Comparison of ENCODE assay signal across 13 mouse cellular contexts in the genomic region with DNA sequence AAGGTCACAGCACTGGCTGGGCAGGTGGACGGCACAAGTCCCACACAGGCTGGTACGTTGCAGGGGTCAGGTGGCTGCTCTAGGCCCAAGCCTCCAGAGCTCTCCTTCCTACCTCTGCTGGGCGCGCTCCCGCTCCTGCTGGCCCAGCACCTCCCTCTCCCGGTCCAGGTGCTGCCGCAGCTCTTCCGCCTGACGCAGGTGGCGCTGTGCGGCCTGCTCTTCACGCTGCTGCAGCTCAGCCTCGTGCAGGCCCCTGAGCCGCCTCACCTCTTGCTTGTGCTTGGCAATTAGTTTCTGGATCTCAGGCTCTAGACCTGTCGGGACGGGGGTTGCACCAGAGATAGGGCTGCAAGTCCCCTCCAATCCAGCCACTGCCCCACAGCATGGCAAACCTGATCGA. TPM values are rescaled to one million over a fixed set of nuclear protein-coding genes. Genes with fewer than 3 reads are reported as not detected.
DNase-seq lines count a peak whose midpoint lies in the region; ATAC-seq and TF ChIP-seq lines count a peak whose summit lies in the region.
"Had no signal": no experiment of that assay in that cellular context is flagged by ENCODE, and none has a peak within 500 bp of the region (broad histone marks: within the 10 kb centered on the region; RNA-seq: fewer than 3 reads in every experiment).

No protein-coding gene starts in this region.

- peaks cover 31% of the 10 kb centered on the region for H3K36me3 ChIP-seq in heart, postnatal 0 days (replicated peaks; ENCODE audit: control insufficient read depth, insufficient read depth, low read length)
- peaks cover 96% of the 10 kb centered on the region for H3K36me3 ChIP-seq in midbrain, embryonic 14.5 days (ENCODE audit: control insufficient read depth, insufficient read depth, low read length)
- H3K36me3 ChIP-seq in midbrain, embryonic 11.5 days (ENCODE audit: control insufficient read depth, insufficient read depth, low read length): peaks cover 16% of the 10 kb centered on the region
- H3K36me3 ChIP-seq in limb, embryonic 13.5 days: peaks cover 97% of the 10 kb centered on the region

- 0 out of 2 replicates have a peak, but pooled peaks have one; percentile 6 for ATAC-seq in heart, postnatal 0 days (ENCODE audit: insufficient read depth, low read depth)
- ATAC-seq in midbrain, embryonic 14.5 days (ENCODE audit: low FRiP score, low TSS enrichment): no peak
- ATAC-seq in midbrain, embryonic 11.5 days (ENCODE audit: low FRiP score): no peak
- no peak for ATAC-seq in limb, embryonic 13.5 days (ENCODE audit: low FRiP score, low read depth)

- H3K27ac ChIP-seq in heart, postnatal 0 days (ENCODE audit: low read depth): no peak overlapping the region
- H3K27ac ChIP-seq in midbrain, embryonic 14.5 days (replicated peaks; ENCODE audit: low read depth, low read length): no peak overlapping the region
- H3K27ac ChIP-seq in midbrain, embryonic 11.5 days (ENCODE audit: low read depth, low read length): no peak overlapping the region
- no peak overlapping the region for H3K27ac ChIP-seq in limb, embryonic 13.5 days

- H3K4me1 ChIP-seq in heart, postnatal 0 days (ENCODE audit: control insufficient read depth, insufficient read depth): no peaks in the 10 kb centered on the region
- no peaks in the 10 kb centered on the region for H3K4me1 ChIP-seq in midbrain, embryonic 14.5 days (ENCODE audit: control insufficient read depth, insufficient read depth, low read length)
- no peaks in the 10 kb centered on the region for H3K4me1 ChIP-seq in midbrain, embryonic 11.5 days (ENCODE audit: control insufficient read depth, insufficient read depth, low read length)
- H3K4me1 ChIP-seq in limb, embryonic 13.5 days: no peaks in the 10 kb centered on the region

- no peak for TF ChIP-seq CTCF in heart, postnatal 0 days (IDR thresholded peaks at IDR 0.05; ENCODE audit: low read depth)

- no peaks in the 10 kb centered on the region for H3K27me3 ChIP-seq in heart, postnatal 0 days (ENCODE audit: control insufficient read depth, insufficient read depth, low read length)
- H3K27me3 ChIP-seq in midbrain, embryonic 14.5 days (ENCODE audit: control insufficient read depth, insufficient read depth, low read length): no peaks in the 10 kb centered on the region
- no peaks in the 10 kb centered on the region for H3K27me3 ChIP-seq in midbrain, embryonic 11.5 days (ENCODE audit: control insufficient read depth, insufficient read depth, low read length)
- H3K27me3 ChIP-seq in limb, embryonic 13.5 days: no peaks in the 10 kb centered on the region

- H3K4me2 ChIP-seq in heart, postnatal 0 days (ENCODE audit: low read depth, low read length): no peak overlapping the region
- no peak overlapping the region for H3K4me2 ChIP-seq in midbrain, embryonic 14.5 days (ENCODE audit: low read length)
- H3K4me2 ChIP-seq in midbrain, embryonic 11.5 days: no peak overlapping the region
- H3K4me2 ChIP-seq in limb, embryonic 13.5 days (replicated peaks): no peak overlapping the region

- no peak for TF ChIP-seq EP300 in heart, postnatal 0 days (IDR thresholded peaks at IDR 0.05; ENCODE audit: low read depth)

- H3K4me3 ChIP-seq in heart, postnatal 0 days (ENCODE audit: low read depth, low read length): no peak overlapping the region
- H3K4me3 ChIP-seq in midbrain, embryonic 14.5 days (replicated peaks; ENCODE audit: low read depth, low read length): no peak overlapping the region
- no peak overlapping the region for H3K4me3 ChIP-seq in midbrain, embryonic 11.5 days (ENCODE audit: low read depth, low read length)
- no peak overlapping the region for H3K4me3 ChIP-seq in limb, embryonic 13.5 days
- H3K4me3 ChIP-seq: megakaryocyte, embryonic 14.5 days had no signal

- no peaks in the 10 kb centered on the region for H3K9me3 ChIP-seq in heart, postnatal 0 days (replicated peaks; ENCODE audit: control insufficient read depth, low read length)
- no peaks in the 10 kb centered on the region for H3K9me3 ChIP-seq in midbrain, embryonic 14.5 days (ENCODE audit: control insufficient read depth, low read length)
- H3K9me3 ChIP-seq in midbrain, embryonic 11.5 days (ENCODE audit: control insufficient read depth, low read length): no peaks in the 10 kb centered on the region
- no peaks in the 10 kb centered on the region for H3K9me3 ChIP-seq in limb, embryonic 13.5 days
- H3K9me3 ChIP-seq: megakaryocyte, embryonic 14.5 days had no signal

- WGBS in heart, postnatal 0 days: 78% methylated on average over 17 of the region's 17 CpGs
- WGBS in midbrain, embryonic 14.5 days: 51% methylated on average over 17 of the region's 17 CpGs
- 41% methylated on average over 17 of the region's 17 CpGs for WGBS in midbrain, embryonic 11.5 days
- WGBS in limb, embryonic 13.5 days: 61% methylated on average over 17 of the region's 17 CpGs

- H3K9ac ChIP-seq in heart, postnatal 0 days (replicated peaks; ENCODE audit: low read depth, low read length): no peak overlapping the region
- no peak overlapping the region for H3K9ac ChIP-seq in midbrain, embryonic 14.5 days (replicated peaks; ENCODE audit: low read length)
- H3K9ac ChIP-seq in midbrain, embryonic 11.5 days (ENCODE audit: low read length): no peak overlapping the region
- 0 out of 2 replicates have a peak overlapping the region, but pooled peaks have one; percentile 25 for H3K9ac ChIP-seq in limb, embryonic 13.5 days

- DNase-seq in adrenal gland, adult 2 months: peak; percentile 6
- DNase-seq in adrenal gland, postnatal 25 days: no peak
- no peak for DNase-seq in heart, postnatal 0 days (ENCODE audit: low spot score)
- DNase-seq in heart, postnatal 4 days: no peak
- DNase-seq in midbrain, embryonic 14.5 days: peak; percentile 39
- no peak for DNase-seq in midbrain, embryonic 11.5 days (ENCODE audit: low spot score, missing footprints)
- DNase-seq in urinary bladder, postnatal 25 days (ENCODE audit: low spot score): no peak
- DNase-seq: heart, adult 18-20 months; kidney, adult 9 months; retina, postnatal 1 day; thymus, adult 18-20 months had no signal

RNA-seq across cellular contexts. Expression of a gene that starts 18.8 kb away (rescaled TPM):
- 100 to 1,000 TPM in 1 of 2 experiments, 10 to 100 TPM in 1; 74.3 to 121 TPM for total RNA-seq in adrenal gland, adult 2 months (2021)
- 33.6 and 50.6 TPM in 2 replicates for polyA plus RNA-seq in adrenal gland, adult 2 months (2012; rRNA removed)
- total RNA-seq in adrenal gland, postnatal 25 days (2021): 194 and 411 TPM in 2 replicates
- 3.8 and 8.5 TPM in 2 replicates for total RNA-seq in heart, postnatal 0 days (2014; rRNA removed; ENCODE audit: low replicate concordance)
- polyA plus RNA-seq in heart, postnatal 0 days (2015; fragmentation: Nextera tagmentation; extraction: Ambion mirVana): 6.8 and 8.2 TPM in 2 replicates
- total RNA-seq in heart, postnatal 4 days (2021): 10 to 100 TPM; 11.6 to 12.6 TPM
- polyA plus RNA-seq in midbrain, embryonic 14.5 days (2014; fragmentation: Nextera tagmentation; extraction: Ambion mirVana): 27.6 and 31.9 TPM in 2 replicates
- polyA plus RNA-seq in midbrain, embryonic 11.5 days (2014; fragmentation: Nextera tagmentation; extraction: Ambion mirVana): 24.9 and 28.9 TPM in 2 replicates
- polyA plus RNA-seq in limb, embryonic 13.5 days (2015; fragmentation: Nextera tagmentation; extraction: Ambion mirVana): 27.3 and 29.0 TPM in 2 replicates

RNA-seq across cellular contexts. Expression of a gene that starts 20.9 kb away (rescaled TPM):
- 10 to 100 TPM in 1 of 2 experiments, 1 to 10 TPM in 1; 9.9 to 15.5 TPM for total RNA-seq in adrenal gland, adult 2 months (2021)
- 26.3 and 44.1 TPM in 2 replicates for polyA plus RNA-seq in adrenal gland, adult 2 months (2012; rRNA removed)
- total RNA-seq in adrenal gland, postnatal 25 days (2021): 11.8 and 15.5 TPM in 2 replicates
- 4.7 and 22.1 TPM in 2 replicates for total RNA-seq in heart, postnatal 0 days (2014; rRNA removed; ENCODE audit: low replicate concordance)
- polyA plus RNA-seq in heart, postnatal 0 days (2015; fragmentation: Nextera tagmentation; extraction: Ambion mirVana): 0.63 and 0.71 TPM in 2 replicates
- total RNA-seq in heart, postnatal 4 days (2021): 1 to 10 TPM; 3.7 to 4.2 TPM
- polyA plus RNA-seq in midbrain, embryonic 14.5 days (2014; fragmentation: Nextera tagmentation; extraction: Ambion mirVana): 34.6 and 36.1 TPM in 2 replicates
- 1.3 TPM in 2 replicates for polyA plus RNA-seq in midbrain, embryonic 11.5 days (2014; fragmentation: Nextera tagmentation; extraction: Ambion mirVana)
- polyA plus RNA-seq in limb, embryonic 13.5 days (2015; fragmentation: Nextera tagmentation; extraction: Ambion mirVana): 5.2 and 6.1 TPM in 2 replicates

RNA-seq across cellular contexts. Expression of a gene that starts 30.7 kb away (rescaled TPM):
- 10 to 100 TPM; 10.2 to 14.4 TPM for total RNA-seq in adrenal gland, adult 2 months (2021)
- polyA plus RNA-seq in adrenal gland, adult 2 months (2012; rRNA removed): 53.9 and 61.2 TPM in 2 replicates
- total RNA-seq in adrenal gland, postnatal 25 days (2021): 17.1 and 18.1 TPM in 2 replicates
- 16.4 and 20.4 TPM in 2 replicates for total RNA-seq in heart, postnatal 0 days (2014; rRNA removed; ENCODE audit: low replicate concordance)
- polyA plus RNA-seq in heart, postnatal 0 days (2015; fragmentation: Nextera tagmentation; extraction: Ambion mirVana): 8.6 and 8.7 TPM in 2 replicates
- 1 to 10 TPM; 8.7 to 9.7 TPM for total RNA-seq in heart, postnatal 4 days (2021)
- 15.9 and 18.0 TPM in 2 replicates for polyA plus RNA-seq in midbrain, embryonic 14.5 days (2014; fragmentation: Nextera tagmentation; extraction: Ambion mirVana)
- polyA plus RNA-seq in midbrain, embryonic 11.5 days (2014; fragmentation: Nextera tagmentation; extraction: Ambion mirVana): 12.3 and 14.2 TPM in 2 replicates
- polyA plus RNA-seq in limb, embryonic 13.5 days (2015; fragmentation: Nextera tagmentation; extraction: Ambion mirVana): 18.1 and 18.5 TPM in 2 replicates

RNA-seq across cellular contexts. Expression of a gene that starts 30.9 kb away (rescaled TPM):
- 10 to 100 TPM; 47.5 to 76.2 TPM for total RNA-seq in adrenal gland, adult 2 months (2021)
- 78.1 and 85.2 TPM in 2 replicates for polyA plus RNA-seq in adrenal gland, adult 2 months (2012; rRNA removed)
- total RNA-seq in adrenal gland, postnatal 25 days (2021): 57.7 and 60.1 TPM in 2 replicates
- 52.7 and 84.8 TPM in 2 replicates for total RNA-seq in heart, postnatal 0 days (2014; rRNA removed; ENCODE audit: low replicate concordance)
- 118 and 132 TPM in 2 replicates for polyA plus RNA-seq in heart, postnatal 0 days (2015; fragmentation: Nextera tagmentation; extraction: Ambion mirVana)
- total RNA-seq in heart, postnatal 4 days (2021): 10 to 100 TPM; 51.6 to 63.0 TPM
- polyA plus RNA-seq in midbrain, embryonic 14.5 days (2014; fragmentation: Nextera tagmentation; extraction: Ambion mirVana): 61.2 and 61.3 TPM in 2 replicates
- polyA plus RNA-seq in midbrain, embryonic 11.5 days (2014; fragmentation: Nextera tagmentation; extraction: Ambion mirVana): 58.4 and 61.3 TPM in 2 replicates
- polyA plus RNA-seq in limb, embryonic 13.5 days (2015; fragmentation: Nextera tagmentation; extraction: Ambion mirVana): 69.3 and 76.9 TPM in 2 replicates

Comparison
In these comparisons a context has a peak if more than half of its experiments do, and no peak if none do; other contexts are left out.
1. DNase-seq: peak in adrenal gland, adult 2 months (single experiment) and midbrain, embryonic 14.5 days (single experiment); none in adrenal gland, postnatal 25 days (single experiment), heart, postnatal 0 days (single experiment), heart, postnatal 4 days (single experiment), midbrain, embryonic 11.5 days (single experiment) and urinary bladder, postnatal 25 days (single experiment).